Mouse (Mus musculus): Measurements from ENCODE around the gene Gpr180. TPM values are rescaled to one million over a fixed set of nuclear protein-coding genes. Genes with fewer than 3 reads are reported as not detected.

Gpr180 gene
- polyA plus RNA-seq, 2 experiments, result 5.8 to 9.9 TPM

DNA sequence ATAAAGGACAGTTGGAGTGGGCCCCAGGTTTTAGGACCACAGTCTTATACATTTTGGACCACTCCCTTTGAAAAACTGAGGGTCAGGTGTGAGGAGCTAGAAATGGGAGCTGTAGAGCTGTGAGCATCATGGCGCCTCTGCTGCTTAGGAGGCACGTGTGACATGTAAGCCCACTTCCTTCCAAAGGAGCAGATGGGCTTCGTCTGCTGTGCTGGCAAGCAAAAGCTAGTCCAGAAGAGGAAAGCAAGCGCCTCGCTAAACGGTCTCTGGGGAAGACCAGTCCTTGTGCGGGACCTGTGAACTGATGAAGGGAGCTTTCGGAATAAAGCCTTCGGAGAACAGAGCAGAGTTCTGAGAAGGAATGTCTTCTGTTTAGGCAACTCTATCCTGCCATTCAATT is 54.5 kb downstream of the Gpr180 start:
- Histone ChIP-seq H3K36me3 (replicated peaks; ENCODE audit: control insufficient read depth, insufficient read depth, low read depth) (no peaks in the 10 kb centered on the region), H3K27ac (no peak overlapping the region), H3K4me1 (replicated peaks; ENCODE audit: control insufficient read depth in 2 of 2, insufficient read depth in 2 of 2, low read length in 1 of 2) (peaks cover 0 to 10% of the 10 kb centered on the region in 2 experiments; a peak in 2 of 4 replicates), H3K9ac (replicated peaks) (no peak overlapping the region), H3K27me3 (ENCODE audit: control insufficient read depth, insufficient read depth, low read length) (no peaks in the 10 kb centered on the region; the same call in 1 of the 2 replicates), H3K9me3 (ENCODE audit: control insufficient read depth, low read length) (no peaks in the 10 kb centered on the region), H3K4me3 (ENCODE audit: insufficient read depth in 1 of 2, low read depth in 2 of 2, low read length in 2 of 2) (no peak overlapping the region), H3K4me2 (ENCODE audit: low read depth) (no peak overlapping the region)
- WGBS (ENCODE audit: insufficient replicate concordance), result 78% methylated on average over 9 of the region's 9 CpGs
- DNase-seq (ENCODE audit: low read depth in 3 of 3, low spot score in 3 of 3), result no peak
- TF ChIP-seq CTCF (IDR thresholded peaks at IDR 0.05; ENCODE audit: low read depth) (no peak), EP300 (IDR thresholded peaks at IDR 0.05; ENCODE audit: low read depth) (no peak)
- ATAC-seq (ENCODE audit: insufficient read depth), result no peak

DNA sequence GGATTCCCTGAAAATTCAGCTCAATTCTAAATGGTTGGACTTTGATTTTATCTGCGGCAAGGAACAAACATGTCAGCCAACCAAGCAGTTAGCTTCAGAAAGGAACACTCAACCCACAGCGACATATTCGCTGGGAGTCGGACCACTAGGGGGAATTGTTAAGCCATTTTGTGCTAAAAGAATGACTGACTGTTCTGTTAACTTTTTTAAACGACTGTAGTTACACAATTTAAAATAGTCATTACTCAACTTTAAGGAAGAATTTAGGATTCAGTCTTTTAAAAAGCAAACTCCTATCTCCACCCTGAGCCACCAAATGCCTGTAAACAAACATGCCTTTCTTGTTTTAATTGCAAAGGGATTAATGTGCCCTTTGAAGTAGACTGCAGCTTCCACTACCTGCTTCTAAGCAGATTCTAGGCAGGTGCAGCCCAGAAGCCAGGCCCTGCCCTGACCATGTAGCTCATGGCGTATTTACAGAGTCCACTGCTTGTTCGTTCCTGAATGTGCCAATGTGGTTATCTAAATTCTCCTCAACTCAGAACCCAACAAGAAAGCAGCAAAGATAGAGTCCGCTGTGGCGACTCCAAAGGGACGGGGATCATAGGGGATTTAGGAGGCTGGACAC is 56.2 kb downstream of the Gpr180 start:
- H3K4me1 ChIP-seq (replicated peaks; ENCODE audit: control insufficient read depth in 2 of 2, insufficient read depth in 2 of 2, low read length in 1 of 2), result peaks cover 0 to 13% of the 10 kb centered on the region in 2 experiments; a peak in 2 of 4 replicates
- H3K27me3 ChIP-seq (ENCODE audit: control insufficient read depth, insufficient read depth, low read length), result no peaks in the 10 kb centered on the region; the same call in 1 of the 2 replicates
- TF ChIP-seq CTCF (IDR thresholded peaks at IDR 0.05; ENCODE audit: low read depth) (no peak), EP300 (IDR thresholded peaks at IDR 0.05; ENCODE audit: low read depth) (no peak)
- DNase-seq (ENCODE audit: low read depth in 3 of 3, low spot score in 3 of 3) (no peak), ATAC-seq (ENCODE audit: insufficient read depth) (no peak)
- H3K4me2 ChIP-seq (ENCODE audit: low read depth), result no peak overlapping the region
- no peak overlapping the region for H3K9ac ChIP-seq (replicated peaks)
- H3K27ac ChIP-seq, result no peak overlapping the region
- H3K36me3 ChIP-seq (replicated peaks; ENCODE audit: control insufficient read depth, insufficient read depth, low read depth), result no peaks in the 10 kb centered on the region
- 42% methylated on average over 10 of the region's 10 CpGs for WGBS (ENCODE audit: insufficient replicate concordance)
- no peaks in the 10 kb centered on the region for H3K9me3 ChIP-seq (ENCODE audit: control insufficient read depth, low read length)
- no peak overlapping the region for H3K4me3 ChIP-seq (ENCODE audit: insufficient read depth in 1 of 2, low read depth in 2 of 2, low read length in 2 of 2)

DNA sequence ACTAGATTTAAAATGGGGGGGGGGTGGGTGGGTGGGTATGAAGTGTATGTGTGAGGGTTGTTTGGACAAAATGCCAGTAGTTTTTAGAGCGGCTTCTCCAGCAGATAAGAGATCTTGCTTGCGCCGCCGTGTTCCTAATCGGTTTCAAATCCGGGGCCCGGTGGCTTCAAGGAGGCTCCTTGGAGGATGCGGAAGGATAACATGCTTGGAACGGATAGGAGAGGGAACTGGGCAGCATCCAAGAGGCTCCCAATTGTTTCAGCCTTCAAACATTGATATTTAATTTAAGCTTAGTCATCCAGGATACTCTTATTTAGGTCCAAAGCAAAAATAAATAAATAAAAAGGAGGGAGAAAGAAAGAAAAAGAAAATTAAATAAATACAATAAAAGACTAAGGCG is 56.7 kb downstream of the Gpr180 start:
- Histone ChIP-seq H3K9ac (replicated peaks) (no peak overlapping the region), H3K36me3 (replicated peaks; ENCODE audit: control insufficient read depth, insufficient read depth, low read depth) (no peaks in the 10 kb centered on the region), H3K9me3 (ENCODE audit: control insufficient read depth, low read length) (no peaks in the 10 kb centered on the region), H3K4me2 (ENCODE audit: low read depth) (peak overlapping the region; percentile 1; the same call in 1 of the 2 replicates), H3K27ac (no peak overlapping the region), H3K4me3 (ENCODE audit: insufficient read depth in 1 of 2, low read depth in 2 of 2, low read length in 2 of 2) (no peak overlapping the region), H3K4me1 (replicated peaks; ENCODE audit: control insufficient read depth in 2 of 2, insufficient read depth in 2 of 2, low read length in 1 of 2) (peaks cover 0 to 13% of the 10 kb centered on the region in 2 experiments; a peak in 2 of 4 replicates), H3K27me3 (ENCODE audit: control insufficient read depth, insufficient read depth, low read length) (no peaks in the 10 kb centered on the region; the same call in 1 of the 2 replicates)
- DNase-seq (ENCODE audit: low read depth in 3 of 3, low spot score in 3 of 3), result no peak
- ATAC-seq (ENCODE audit: insufficient read depth), result no peak
- WGBS (ENCODE audit: insufficient replicate concordance), result 41% methylated on average over 10 of the region's 10 CpGs
- TF ChIP-seq CTCF (IDR thresholded peaks at IDR 0.05; ENCODE audit: low read depth) (no peak), EP300 (IDR thresholded peaks at IDR 0.05; ENCODE audit: low read depth) (no peak)

DNA sequence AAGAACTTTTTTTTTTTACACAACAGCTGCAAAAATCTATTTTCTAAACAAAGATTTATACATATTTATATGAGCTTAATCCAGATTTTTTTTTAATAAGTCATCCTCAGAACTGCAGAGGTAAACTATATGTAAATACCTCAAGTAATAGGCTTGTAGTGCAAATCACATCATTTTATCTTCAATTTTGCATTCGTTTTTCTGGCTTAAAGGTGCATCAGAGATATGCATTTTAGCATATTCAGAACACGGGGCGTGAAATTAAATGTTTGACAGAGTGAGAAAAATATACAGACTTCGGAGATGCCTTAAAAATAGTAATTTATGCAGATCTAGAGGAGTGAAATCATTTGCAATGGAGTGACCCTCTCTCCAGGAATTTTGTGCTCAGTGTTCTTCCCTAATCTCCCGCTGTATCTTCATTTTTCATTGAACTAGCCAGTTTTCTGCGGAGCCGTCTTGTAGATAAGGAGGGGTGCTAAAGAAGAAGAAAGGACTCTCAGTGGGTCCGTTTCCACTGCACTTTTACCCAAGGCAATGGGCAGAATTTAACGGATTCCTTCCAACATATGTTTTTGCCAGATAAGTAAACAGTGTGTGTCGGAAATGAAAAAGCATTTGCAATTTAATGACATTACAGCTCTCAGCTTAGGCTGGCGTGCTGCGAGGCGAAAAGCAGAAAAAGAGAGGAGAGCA is 57.4 kb downstream of the Gpr180 start:
- H3K4me3 ChIP-seq (ENCODE audit: insufficient read depth in 1 of 2, low read depth in 2 of 2, low read length in 2 of 2), result no peak overlapping the region
- no peaks in the 10 kb centered on the region for H3K9me3 ChIP-seq (ENCODE audit: control insufficient read depth, low read length)
- H3K36me3 ChIP-seq (replicated peaks; ENCODE audit: control insufficient read depth, insufficient read depth, low read depth), result no peaks in the 10 kb centered on the region
- H3K27me3 ChIP-seq (ENCODE audit: control insufficient read depth, insufficient read depth, low read length), result no peaks in the 10 kb centered on the region; the same call in 1 of the 2 replicates
- DNase-seq (ENCODE audit: low read depth in 3 of 3, low spot score in 3 of 3) (peak; percentile 20 to 48 (median 26)), ATAC-seq (ENCODE audit: insufficient read depth) (peak; percentile 70)
- WGBS (ENCODE audit: insufficient replicate concordance), result 26% methylated on average over 13 of the region's 13 CpGs
- no peak overlapping the region for H3K9ac ChIP-seq (replicated peaks)
- peak overlapping the region; percentile 46 for H3K4me2 ChIP-seq (ENCODE audit: low read depth)
- TF ChIP-seq EP300 (IDR thresholded peaks at IDR 0.05; ENCODE audit: low read depth) (peak; percentile 63), CTCF (IDR thresholded peaks at IDR 0.05; ENCODE audit: low read depth) (no peak)
- peaks cover 0 to 13% of the 10 kb centered on the region in 2 experiments; a peak in 2 of 4 replicates for H3K4me1 ChIP-seq (replicated peaks; ENCODE audit: control insufficient read depth in 2 of 2, insufficient read depth in 2 of 2, low read length in 1 of 2)
- no peak overlapping the region for H3K27ac ChIP-seq

DNA sequence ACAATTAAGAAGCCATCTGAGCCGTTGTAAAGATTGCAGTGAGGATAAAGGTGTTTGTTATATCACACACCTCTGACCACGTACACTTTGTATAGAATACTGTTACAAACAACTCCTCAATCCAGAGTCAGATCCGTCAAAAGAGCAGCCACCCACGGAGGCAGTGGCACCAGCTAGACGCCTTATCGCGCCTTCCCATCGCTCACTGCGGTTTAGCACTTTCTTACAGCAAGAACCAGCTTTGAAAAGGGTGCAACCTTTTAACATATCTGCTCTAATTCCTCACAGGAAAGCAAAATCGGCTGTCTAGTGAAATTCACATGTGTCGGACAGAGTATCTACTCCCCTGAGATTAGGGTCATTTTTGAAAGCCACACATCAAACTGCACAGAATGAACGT is 60.1 kb downstream of the Gpr180 start:
- peaks cover 0 to 13% of the 10 kb centered on the region in 2 experiments; a peak in 2 of 4 replicates for H3K4me1 ChIP-seq (replicated peaks; ENCODE audit: control insufficient read depth in 2 of 2, insufficient read depth in 2 of 2, low read length in 1 of 2)
- ATAC-seq (ENCODE audit: insufficient read depth) (peak; percentile 38; the same call in 1 of the 2 replicates), DNase-seq (ENCODE audit: low read depth in 3 of 3, low spot score in 3 of 3) (peak in 1 of 3 experiments; percentile 12)
- TF ChIP-seq CTCF (IDR thresholded peaks at IDR 0.05; ENCODE audit: low read depth), result no peak
- TF ChIP-seq EP300 (IDR thresholded peaks at IDR 0.05; ENCODE audit: low read depth), result no peak
- H3K4me2 ChIP-seq (ENCODE audit: low read depth), result no peak overlapping the region
- WGBS (ENCODE audit: insufficient replicate concordance), result 45% methylated on average over 12 of the region's 12 CpGs
- no peak overlapping the region for H3K27ac ChIP-seq
- H3K36me3 ChIP-seq (replicated peaks; ENCODE audit: control insufficient read depth, insufficient read depth, low read depth), result no peaks in the 10 kb centered on the region
- H3K9ac ChIP-seq (replicated peaks), result no peak overlapping the region
- H3K27me3 ChIP-seq (ENCODE audit: control insufficient read depth, insufficient read depth, low read length), result no peaks in the 10 kb centered on the region; the same call in 1 of the 2 replicates
- H3K9me3 ChIP-seq (ENCODE audit: control insufficient read depth, low read length), result no peaks in the 10 kb centered on the region
- no peak overlapping the region for H3K4me3 ChIP-seq (ENCODE audit: insufficient read depth in 1 of 2, low read depth in 2 of 2, low read length in 2 of 2)
